Mouse (Mus musculus) hematopoietic stem cell, adult 5-6 weeks (primary cell): ENCODE data around the gene Isl1. TPM values are rescaled to one million over a fixed set of nuclear protein-coding genes. Genes with fewer than 3 reads are reported as not detected.

Source experiments
- ATAC-seq, 2 experiments: fragments of 125-278 bp in 1 of 2; replicated peaks in 1 of 2; 2 replicates each; pipeline ENCODE4 v1.8.0; 2016 to 2017; ENCODE audit warnings: inconsistent platforms in 2 of 2, mild to moderate bottlenecking in 2 of 2, moderate number of reproducible peaks in 2 of 2, low read depth in 1 of 2, moderate TSS enrichment in 1 of 2; ENCODE audit not compliant: low FRiP score in 2 of 2, poor library complexity in 2 of 2, severe bottlenecking in 2 of 2, insufficient read depth in 1 of 2, low TSS enrichment in 1 of 2
- total RNA-seq: library from RNA; stranded (forward); fragments of 172-1452, 232-1000 nt; gene quantifications from 2 replicates; pipeline ENCODE4 v1.2.3, GENCODE M21; 2017

The Isl1 gene
- total RNA-seq, 1 experiment from 2014 or later: not detected

DNA sequence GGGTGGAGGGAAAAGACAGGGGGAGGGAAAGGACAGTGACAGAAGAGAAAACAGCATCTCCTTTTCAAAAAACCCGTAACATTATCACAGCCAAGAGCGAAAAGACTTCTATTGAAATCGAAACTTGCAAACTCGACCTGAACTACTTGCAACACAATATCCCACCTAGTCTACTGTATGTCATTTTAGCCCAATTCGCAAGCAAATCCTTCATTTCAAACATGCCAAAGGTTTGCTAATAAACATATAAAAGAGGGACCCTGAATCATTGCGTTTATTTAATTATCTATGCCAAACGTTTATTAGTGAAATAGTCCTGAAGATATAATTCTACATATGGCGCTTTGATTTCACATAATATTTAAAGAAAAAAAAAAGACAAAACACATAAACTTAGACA is 11.5 kb downstream of the Isl1 start:
- no peak for ATAC-seq

DNA sequence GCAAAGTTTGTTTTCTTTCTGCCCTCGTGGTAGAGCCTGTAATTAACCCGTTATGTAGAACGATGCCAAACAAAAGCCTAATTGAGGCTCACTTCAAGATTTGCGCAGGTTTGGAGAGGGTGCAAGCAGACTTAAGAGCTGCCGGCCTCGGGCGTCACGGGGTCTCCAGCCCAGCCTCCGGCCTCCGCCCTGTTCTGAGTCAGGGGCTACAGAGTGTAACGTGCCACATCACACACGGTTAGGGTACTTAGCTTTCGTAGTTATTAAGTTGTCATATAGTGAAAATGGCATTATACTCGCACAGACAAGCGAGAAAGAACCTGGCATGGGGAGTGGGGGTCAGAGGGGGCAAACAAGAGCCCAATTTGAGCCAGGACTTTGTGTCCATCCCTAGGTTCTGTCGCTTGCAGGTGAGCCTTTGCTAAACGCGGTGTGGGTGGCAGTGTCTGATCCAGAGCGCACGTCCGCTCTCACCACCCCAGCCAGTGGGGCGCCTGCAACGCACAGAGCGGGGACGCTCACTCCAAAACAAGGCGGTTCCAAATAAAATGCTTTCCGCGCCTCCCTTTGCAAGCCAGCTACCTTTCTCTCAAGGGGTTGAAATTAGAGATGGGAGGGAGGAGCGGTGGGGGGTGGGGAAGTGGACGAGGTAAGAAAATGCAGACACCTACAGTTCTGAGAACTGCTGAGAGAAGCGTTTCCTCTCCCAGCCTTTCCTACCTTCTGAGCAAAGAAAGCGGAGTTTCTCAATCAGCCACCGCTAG is 12.3 kb downstream of the Isl1 start:
- ATAC-seq: peak; percentile 34 to 47; a peak in 1 of 4 replicates

DNA sequence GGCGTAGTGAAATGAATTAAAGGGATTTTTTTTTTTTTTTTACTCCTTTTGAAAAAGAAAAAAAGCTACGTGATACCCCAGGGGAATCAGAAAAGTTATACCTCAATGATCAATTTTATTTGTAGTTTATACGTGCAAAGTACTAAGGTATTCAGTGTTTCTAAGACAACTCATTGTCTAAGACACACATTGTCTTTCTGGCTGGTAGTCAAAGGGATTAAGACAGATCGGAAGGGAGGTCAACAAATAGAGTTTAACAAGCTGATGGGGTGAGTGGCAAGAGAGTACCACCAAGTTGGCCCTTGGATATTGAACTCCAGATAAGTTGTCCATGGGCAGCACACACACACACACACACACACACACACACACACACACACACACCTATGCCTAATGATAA is 14.1 kb downstream of the Isl1 start:
- no peak for ATAC-seq

DNA sequence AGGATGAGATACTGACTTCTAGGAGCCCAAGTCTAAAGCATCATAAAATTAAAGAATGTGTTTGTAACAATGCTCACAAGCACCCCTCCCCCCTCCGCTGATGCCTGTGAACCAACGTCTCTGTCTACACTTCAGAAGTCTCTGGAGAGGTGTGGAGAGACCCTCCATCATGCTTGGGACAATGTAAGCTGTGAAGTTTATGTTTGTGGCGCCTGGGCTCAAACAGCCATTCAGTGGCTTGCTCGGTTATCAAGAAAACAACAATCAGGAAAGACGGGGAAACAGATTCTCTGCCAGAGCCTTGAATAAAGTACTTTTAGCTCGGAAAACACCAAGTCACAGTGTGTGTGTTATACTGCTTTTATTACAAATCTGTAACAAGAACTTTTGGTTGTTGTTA is 14.8 kb downstream of the Isl1 start:
- ATAC-seq: no peak

- ATAC-seq: no peak
Measured at GRCm38 (mm10) chr13:116294151-116294461, 15.4 kb downstream of the Isl1 start.

DNA sequence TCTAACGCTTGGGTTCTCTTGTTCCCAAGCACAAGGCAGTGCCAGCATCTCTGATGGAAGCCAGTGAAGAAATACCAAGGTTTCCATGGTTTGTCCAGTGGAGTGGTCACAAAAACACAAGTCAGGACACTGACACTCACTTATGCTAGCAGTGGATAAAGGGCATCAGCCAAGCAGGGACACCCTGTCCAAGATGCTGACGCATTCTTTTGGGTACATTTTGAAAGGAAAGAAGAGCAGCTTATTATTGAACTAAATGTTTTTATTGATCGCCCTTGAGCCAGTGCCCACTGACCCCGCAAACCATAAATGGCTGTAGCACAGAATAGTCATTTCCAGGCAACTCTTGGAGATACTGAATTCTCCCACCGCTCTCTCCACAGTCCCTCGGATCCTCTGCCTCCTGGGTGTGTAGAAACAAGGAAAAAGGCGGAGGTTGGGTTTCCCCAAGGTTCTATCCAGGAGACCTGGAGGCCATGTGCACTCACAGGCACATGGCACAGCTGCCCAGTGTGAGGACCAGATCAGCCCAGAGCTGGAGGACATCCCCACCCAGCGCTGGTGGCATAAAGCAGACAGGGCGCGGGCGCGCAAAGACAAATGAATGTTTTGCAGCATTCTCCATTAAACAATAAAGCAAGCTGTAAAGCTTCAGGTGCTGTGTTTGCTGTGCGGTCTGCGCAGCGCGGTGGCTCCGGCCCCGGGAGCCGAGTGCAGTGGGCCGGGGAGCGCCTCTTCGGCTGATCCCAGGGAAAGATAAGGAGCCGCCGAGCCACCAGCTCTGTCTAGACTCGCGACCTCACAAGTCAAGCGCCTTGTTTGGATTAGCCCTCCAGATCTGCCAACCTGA is 16.0 kb downstream of the Isl1 start:
- ATAC-seq: peak in 1 of 2 experiments; percentile 42; a peak in 1 of 4 replicates

GRCm38 (mm10) chr13:116289655-116290054 is 19.8 kb downstream of the Isl1 start:
- ATAC-seq: no peak

DNA sequence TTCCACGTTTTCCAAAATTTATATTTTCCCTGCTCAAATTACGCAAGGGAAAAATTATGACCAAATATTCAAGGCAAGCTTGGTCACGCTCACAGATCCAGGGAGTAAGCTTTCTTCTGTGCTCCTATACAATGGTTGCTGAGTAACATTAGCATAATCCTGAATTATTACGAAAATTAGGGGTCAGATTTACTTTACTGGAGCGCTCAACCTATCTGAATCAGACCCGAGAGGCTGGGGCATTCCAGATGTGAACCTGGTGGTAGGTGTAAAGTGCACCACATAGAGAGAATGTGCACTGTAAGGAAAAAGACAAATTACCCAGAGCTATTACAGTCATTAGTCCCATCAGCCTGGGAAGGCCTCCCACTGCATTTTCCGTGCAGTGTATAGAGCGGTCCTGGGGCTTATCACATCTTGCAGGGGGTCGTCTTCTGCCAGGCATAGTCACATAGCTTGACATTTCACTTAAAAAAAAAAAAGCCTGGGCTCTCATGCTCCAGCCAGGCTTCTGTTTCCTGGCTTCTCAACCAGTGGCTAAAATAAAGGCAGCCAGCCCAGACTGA is 30.2 kb downstream of the Isl1 start:
- no peak for ATAC-seq
